Mouse (Mus musculus): Measurements from ENCODE around the gene Sema4d. TPM values are rescaled to one million over a fixed set of nuclear protein-coding genes. Genes with fewer than 3 reads are reported as not detected.

Sema4d gene
- total and polyA plus RNA-seq, 2 experiments from 2014 or later, result 11.6 to 18.2 TPM

DNA sequence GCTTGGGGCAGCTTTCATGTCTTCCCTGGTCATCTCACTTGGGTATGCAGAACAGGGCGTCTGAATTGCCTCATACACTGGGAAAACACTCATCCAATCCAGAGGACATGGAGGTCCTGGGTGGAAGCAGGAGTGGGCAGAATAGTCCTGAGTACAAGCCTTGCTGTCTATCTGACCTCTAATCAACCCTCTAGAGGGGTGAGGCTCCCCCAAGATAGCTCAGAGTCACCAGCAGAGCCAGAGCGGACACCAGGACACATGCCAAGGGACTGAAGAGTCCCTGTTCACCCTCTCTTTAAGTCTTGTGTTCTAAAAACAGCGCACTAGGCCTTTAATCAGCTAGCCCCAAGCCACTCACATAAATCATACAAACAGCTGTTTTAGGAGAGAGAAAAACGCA lies 95.7 kb downstream of the Sema4d start:
- DNase-seq (ENCODE audit: low spot score), result no peak
- H3K27ac ChIP-seq (ENCODE audit: low read depth), result peak overlapping the region; percentile 58; the same call in 1 of the 2 replicates
- no peak for TF ChIP-seq CTCF (IDR thresholded peaks at IDR 0.05; ENCODE audit: low read depth)
- TF ChIP-seq EP300 (IDR thresholded peaks at IDR 0.05; ENCODE audit: low read depth), result no peak
- H3K4me1 ChIP-seq (ENCODE audit: control insufficient read depth, insufficient read depth), result peaks cover 13% of the 10 kb centered on the region
- no peak overlapping the region for H3K4me3 ChIP-seq (ENCODE audit: low read depth, low read length)
- H3K9ac ChIP-seq (replicated peaks; ENCODE audit: low read depth, low read length), result no peak overlapping the region
- H3K4me2 ChIP-seq (ENCODE audit: low read depth, low read length), result no peak overlapping the region
- H3K36me3 ChIP-seq (replicated peaks; ENCODE audit: control insufficient read depth, insufficient read depth, low read length), result 0 out of 2 replicates have a peak, but pooled peaks cover 12% of the 10 kb centered on the region
- WGBS, result 38% methylated on average over 4 of the region's 4 CpGs
- ATAC-seq (ENCODE audit: insufficient read depth, low read depth), result 0 out of 2 replicates have a peak, but pooled peaks have one; percentile 27
- H3K27me3 ChIP-seq (ENCODE audit: control insufficient read depth, insufficient read depth, low read length), result no peaks in the 10 kb centered on the region
- H3K9me3 ChIP-seq (replicated peaks; ENCODE audit: control insufficient read depth, low read length), result no peaks in the 10 kb centered on the region

DNA sequence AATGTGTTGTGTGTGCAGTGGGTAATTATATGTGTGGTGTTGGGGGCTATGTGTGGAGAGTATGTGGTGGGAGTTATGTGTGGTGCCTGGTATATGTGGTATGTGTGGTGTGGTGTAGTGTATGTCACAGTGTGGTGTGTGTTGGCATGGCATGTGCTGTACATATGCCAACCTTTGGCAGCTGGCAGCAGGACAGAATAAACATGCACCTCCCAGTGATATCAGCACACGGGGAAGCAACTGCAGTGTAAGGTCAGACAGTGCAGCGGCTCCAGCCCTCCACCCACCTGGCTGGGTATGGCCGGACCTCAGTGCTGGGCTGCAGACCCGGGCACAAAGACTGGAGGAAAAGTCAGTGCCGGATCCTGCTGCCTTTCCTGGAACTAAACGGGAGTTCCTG lies 96.1 kb downstream of the Sema4d start:
- 0 out of 2 replicates have a peak, but pooled peaks have one; percentile 63 for ATAC-seq (ENCODE audit: insufficient read depth, low read depth)
- Histone ChIP-seq H3K4me1 (ENCODE audit: control insufficient read depth, insufficient read depth) (peaks cover 13% of the 10 kb centered on the region), H3K36me3 (replicated peaks; ENCODE audit: control insufficient read depth, insufficient read depth, low read length) (0 out of 2 replicates have a peak, but pooled peaks cover 8% of the 10 kb centered on the region), H3K9ac (replicated peaks; ENCODE audit: low read depth, low read length) (no peak overlapping the region), H3K9me3 (replicated peaks; ENCODE audit: control insufficient read depth, low read length) (no peaks in the 10 kb centered on the region), H3K27ac (ENCODE audit: low read depth) (peak overlapping the region; percentile 58; the same call in 1 of the 2 replicates), H3K4me2 (ENCODE audit: low read depth, low read length) (no peak overlapping the region), H3K4me3 (ENCODE audit: low read depth, low read length) (no peak overlapping the region), H3K27me3 (ENCODE audit: control insufficient read depth, insufficient read depth, low read length) (no peaks in the 10 kb centered on the region)
- TF ChIP-seq CTCF (IDR thresholded peaks at IDR 0.05; ENCODE audit: low read depth), result no peak
- TF ChIP-seq EP300 (IDR thresholded peaks at IDR 0.05; ENCODE audit: low read depth), result no peak
- 38% methylated on average over 6 of the region's 6 CpGs for WGBS
- DNase-seq (ENCODE audit: low spot score), result no peak

DNA sequence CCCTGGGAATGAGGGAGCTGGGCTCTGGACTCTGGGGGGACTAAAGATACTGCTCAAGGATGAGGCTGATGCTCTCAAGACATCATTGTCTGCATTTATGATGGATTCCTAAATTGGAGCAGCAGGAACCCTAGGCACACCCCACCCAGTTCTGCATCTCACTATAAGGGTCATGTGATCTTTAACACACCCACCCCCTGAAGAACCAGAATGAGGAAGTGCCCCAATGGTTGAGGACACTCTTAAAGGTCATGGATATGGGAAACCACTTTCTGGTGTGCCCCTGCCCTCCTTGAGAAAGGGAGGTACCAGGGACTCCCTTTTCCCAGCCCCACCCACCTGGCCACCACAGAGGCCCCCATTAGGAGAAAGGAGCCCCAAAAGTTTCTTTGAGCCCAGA lies 97.1 kb downstream of the Sema4d start:
- Histone ChIP-seq H3K4me2 (ENCODE audit: low read depth, low read length) (no peak overlapping the region), H3K27ac (ENCODE audit: low read depth) (no peak overlapping the region), H3K9me3 (replicated peaks; ENCODE audit: control insufficient read depth, low read length) (no peaks in the 10 kb centered on the region), H3K9ac (replicated peaks; ENCODE audit: low read depth, low read length) (no peak overlapping the region), H3K4me1 (ENCODE audit: control insufficient read depth, insufficient read depth) (peaks cover 13% of the 10 kb centered on the region), H3K4me3 (ENCODE audit: low read depth, low read length) (no peak overlapping the region), H3K27me3 (ENCODE audit: control insufficient read depth, insufficient read depth, low read length) (no peaks in the 10 kb centered on the region), H3K36me3 (replicated peaks; ENCODE audit: control insufficient read depth, insufficient read depth, low read length) (0 out of 2 replicates have a peak, but pooled peaks cover 4% of the 10 kb centered on the region)
- DNase-seq (ENCODE audit: low spot score) (no peak), ATAC-seq (ENCODE audit: insufficient read depth, low read depth) (no peak)
- TF ChIP-seq EP300 (IDR thresholded peaks at IDR 0.05; ENCODE audit: low read depth) (no peak), CTCF (IDR thresholded peaks at IDR 0.05; ENCODE audit: low read depth) (no peak)

DNA sequence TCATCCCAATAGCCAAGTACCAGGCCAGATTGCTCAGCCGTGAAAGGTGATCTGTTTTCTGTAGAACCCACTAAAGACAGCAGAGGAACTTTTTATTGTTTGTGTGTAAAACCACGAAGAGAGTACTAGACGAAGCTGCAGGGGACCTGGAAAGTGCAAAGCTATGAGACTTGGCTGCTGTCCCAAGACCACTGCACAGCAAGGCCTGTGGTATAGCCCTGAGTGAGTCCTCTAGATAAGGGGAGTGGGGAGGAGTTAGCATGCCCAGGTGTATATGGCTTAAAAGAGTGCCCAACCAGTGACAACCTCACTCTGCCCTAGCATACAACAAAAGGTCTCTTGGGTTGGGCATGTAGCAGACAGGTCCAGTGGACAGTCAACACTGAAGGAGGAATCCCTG lies 104.9 kb downstream of the Sema4d start:
- TF ChIP-seq EP300 (IDR thresholded peaks at IDR 0.05; ENCODE audit: low read depth) (no peak), CTCF (IDR thresholded peaks at IDR 0.05; ENCODE audit: low read depth) (no peak)
- WGBS, result 30% methylated on average over 3 of the region's 3 CpGs
- ATAC-seq (ENCODE audit: insufficient read depth, low read depth) (no peak), DNase-seq (ENCODE audit: low spot score) (no peak)
- no peaks in the 10 kb centered on the region for H3K9me3 ChIP-seq (replicated peaks; ENCODE audit: control insufficient read depth, low read length)
- H3K4me2 ChIP-seq (ENCODE audit: low read depth, low read length), result no peak overlapping the region
- H3K36me3 ChIP-seq (replicated peaks; ENCODE audit: control insufficient read depth, insufficient read depth, low read length), result peaks cover 53% of the 10 kb centered on the region
- H3K4me1 ChIP-seq (ENCODE audit: control insufficient read depth, insufficient read depth), result 0 out of 2 replicates have a peak, but pooled peaks cover 4% of the 10 kb centered on the region
- no peak overlapping the region for H3K27ac ChIP-seq (ENCODE audit: low read depth)
- no peaks in the 10 kb centered on the region for H3K27me3 ChIP-seq (ENCODE audit: control insufficient read depth, insufficient read depth, low read length)
- H3K9ac ChIP-seq (replicated peaks; ENCODE audit: low read depth, low read length), result no peak overlapping the region
- no peak overlapping the region for H3K4me3 ChIP-seq (ENCODE audit: low read depth, low read length)

DNA sequence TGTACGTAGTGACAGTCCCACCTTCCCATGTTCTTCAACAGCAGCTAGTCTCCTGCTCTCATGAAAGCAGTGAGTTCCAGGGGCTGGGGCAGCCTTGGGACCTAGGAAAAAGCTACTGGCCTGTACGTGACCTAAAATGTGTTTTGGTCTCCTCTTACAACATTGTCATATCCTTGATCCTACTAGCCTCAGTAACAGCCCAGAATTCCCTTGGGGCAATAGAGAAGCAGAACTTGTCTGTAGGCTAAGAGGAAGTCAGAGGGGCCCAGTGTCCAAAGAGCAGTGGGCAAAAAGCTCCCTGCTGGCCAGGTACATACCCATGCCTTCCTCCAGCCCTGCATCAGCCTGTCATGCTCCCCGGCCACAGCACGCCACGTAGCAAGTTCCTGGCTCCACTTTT lies 106.6 kb downstream of the Sema4d start:
- WGBS, result 90% methylated on average over 5 of the region's 5 CpGs

More for the DNA sequence above, 106.6 kb downstream of the Sema4d start:
- DNase-seq (ENCODE audit: low spot score) (no peak), ATAC-seq (ENCODE audit: insufficient read depth, low read depth) (no peak)
- no peak overlapping the region for H3K4me2 ChIP-seq (ENCODE audit: low read depth, low read length)
- H3K4me3 ChIP-seq (ENCODE audit: low read depth, low read length), result no peak overlapping the region
- peaks cover 71% of the 10 kb centered on the region for H3K36me3 ChIP-seq (replicated peaks; ENCODE audit: control insufficient read depth, insufficient read depth, low read length)
- no peak for TF ChIP-seq CTCF (IDR thresholded peaks at IDR 0.05; ENCODE audit: low read depth)
- TF ChIP-seq EP300 (IDR thresholded peaks at IDR 0.05; ENCODE audit: low read depth), result no peak
- H3K4me1 ChIP-seq (ENCODE audit: control insufficient read depth, insufficient read depth), result 0 out of 2 replicates have a peak, but pooled peaks cover 4% of the 10 kb centered on the region
- H3K27ac ChIP-seq (ENCODE audit: low read depth), result no peak overlapping the region
- H3K9me3 ChIP-seq (replicated peaks; ENCODE audit: control insufficient read depth, low read length), result no peaks in the 10 kb centered on the region
- H3K9ac ChIP-seq (replicated peaks; ENCODE audit: low read depth, low read length), result no peak overlapping the region
- no peaks in the 10 kb centered on the region for H3K27me3 ChIP-seq (ENCODE audit: control insufficient read depth, insufficient read depth, low read length)
